Mouse (Mus musculus) heart, adult 2 months (tissue): ENCODE measurements at regions not wholly inside any gene's neighbourhood (a gene's known extent, or its start where the extent isn't known, plus 50 kb on each side); places are given as distances from the start of the nearest gene placed in this dataset.

Source experiments
- DNase-seq, 2 experiments: peaks; one replicate each; pipeline ENCODE4 v3.0.0; 2021
- H3K27ac ChIP-seq: fragments of 200-600 bp; 2 replicates; pipeline ENCODE4 v1.8.1; 2022
- H3K27me3 ChIP-seq: fragments of 200-500 bp; 2 replicates; pipeline ENCODE4 v1.6.1; 2012; ENCODE audit warnings: mild to moderate bottlenecking, low read length, inconsistent platforms, mixed read lengths; ENCODE audit not compliant: control insufficient read depth, insufficient read depth
- H3K36me3 ChIP-seq: fragments of 200-500 bp; 2 replicates; pipeline ENCODE4 v1.6.1; 2012; ENCODE audit warnings: low read length, inconsistent platforms; ENCODE audit not compliant: control insufficient read depth, insufficient read depth
- H3K4me1 ChIP-seq: fragments of 200-500 bp; 2 replicates; pipeline ENCODE4 v1.6.1; 2011; ENCODE audit warnings: low read length; ENCODE audit not compliant: control insufficient read depth, insufficient read depth
- H3K4me3 ChIP-seq: fragments of 200-600 bp; 2 replicates; pipeline ENCODE4 v1.8.1; 2022
- H3K79me2 ChIP-seq: fragments of 200-500 bp; replicated peaks from 2 replicates; pipeline ENCODE4 v1.6.1; 2012; ENCODE audit warnings: mild to moderate bottlenecking, inconsistent platforms, low read length, moderate library complexity, mixed read lengths; ENCODE audit not compliant: control insufficient read depth, insufficient read depth
- H3K9ac ChIP-seq: fragments of 200-500 bp; 2 replicates; pipeline ENCODE4 v1.6.1; 2012; ENCODE audit warnings: low read depth, mild to moderate bottlenecking, control low read depth, inconsistent platforms, low read length, mixed read lengths
- CTCF ChIP-seq: fragments of 200-600 bp; IDR thresholded peaks from 2 replicates; pipeline ENCODE4 v1.8.1; 2022; ENCODE audit warnings: antibody characterized with exemption, mild to moderate bottlenecking, moderate library complexity
- EP300 ChIP-seq: fragments of 200-500 bp; IDR thresholded peaks from 2 replicates; pipeline ENCODE4 v1.6.1; 2011; ENCODE audit warnings: low read depth, low read length, control low read depth; ENCODE audit not compliant: insufficient read depth
- POLR2A ChIP-seq: fragments of 200-500 bp; IDR thresholded peaks from 2 replicates; pipeline ENCODE4 v1.6.1; 2011; ENCODE audit warnings: mild to moderate bottlenecking, low read depth, low read length, control low read depth; ENCODE audit not compliant: insufficient read depth
- WGBS: fragments of 180-500 bp; shearing (Covaris S2); methylation state at CpG from one replicate; pipeline ENCODE4 v1.1.7; 2018; 5-methylcytosine and 5-hydroxymethylcytosine counted together
- intact Hi-C: fragments of 180-260 bp; cut with DNase I; formaldehyde crosslinking; loops from one replicate; pipeline ENCODE4 v1.15.1; 2025

- Histone ChIP-seq H3K4me1 (no peaks in the 10 kb centered on the region; the same call in 1 of the 2 replicates), H3K4me3 (no peak overlapping the region), H3K36me3 (no peaks in the 10 kb centered on the region), H3K79me2 (no peaks in the 10 kb centered on the region), H3K27ac (no peak overlapping the region), H3K9ac (no peak overlapping the region), H3K27me3 (no peaks in the 10 kb centered on the region)
- no peak for DNase-seq
- 71% methylated on average over 7 of the region's 7 CpGs for WGBS
- TF ChIP-seq CTCF: no peak
- TF ChIP-seq EP300: no peak
- no peak for TF ChIP-seq POLR2A
- intact Hi-C loops: no loop called here
These were observed 122.9 kb downstream of the Tmem38b start for GRCm38 (mm10) chr4:53948736-53949135.

- no peak for DNase-seq
- Histone ChIP-seq H3K79me2 (no peaks in the 10 kb centered on the region), H3K27me3 (no peaks in the 10 kb centered on the region), H3K4me1 (no peaks in the 10 kb centered on the region; the same call in 1 of the 2 replicates), H3K9ac (no peak overlapping the region), H3K27ac (no peak overlapping the region), H3K4me3 (no peak overlapping the region), H3K36me3 (no peaks in the 10 kb centered on the region)
- intact Hi-C loops: no loop called here
- 45% methylated on average over 3 of the region's 3 CpGs for WGBS
- no peak for TF ChIP-seq CTCF
- TF ChIP-seq EP300: no peak
- no peak for TF ChIP-seq POLR2A
These were observed 123.3 kb downstream of the Tmem38b start for GRCm38 (mm10) chr4:53949164-53949563.

GRCm38 (mm10) chr4:53950496-53950895, 124.7 kb downstream of the Tmem38b start:
- Histone ChIP-seq H3K9ac (no peak overlapping the region), H3K27me3 (no peaks in the 10 kb centered on the region), H3K27ac (no peak overlapping the region), H3K4me1 (no peaks in the 10 kb centered on the region; the same call in 1 of the 2 replicates), H3K36me3 (no peaks in the 10 kb centered on the region), H3K79me2 (no peaks in the 10 kb centered on the region), H3K4me3 (no peak overlapping the region)
- WGBS: 77% methylated on average over 6 of the region's 6 CpGs
- no peak for TF ChIP-seq POLR2A
- TF ChIP-seq EP300: no peak
- no peak for TF ChIP-seq CTCF
- intact Hi-C loops: no loop called here
- DNase-seq: no peak

- no peak for DNase-seq
- H3K27me3 ChIP-seq: no peaks in the 10 kb centered on the region
- no peak overlapping the region for H3K4me3 ChIP-seq
- H3K9ac ChIP-seq: no peak overlapping the region
- H3K27ac ChIP-seq: no peak overlapping the region
- no peaks in the 10 kb centered on the region for H3K79me2 ChIP-seq
- no peaks in the 10 kb centered on the region for H3K36me3 ChIP-seq
- intact Hi-C loops: no loop called here
- WGBS: 27% methylated on average over 3 of the region's 3 CpGs
- H3K4me1 ChIP-seq: no peaks in the 10 kb centered on the region; the same call in 1 of the 2 replicates
- TF ChIP-seq CTCF: no peak
- no peak for TF ChIP-seq POLR2A
These were observed 125.3 kb downstream of the Tmem38b start for GRCm38 (mm10) chr4:53951003-53951733.

GRCm38 (mm10) chr4:53951734-53952109, 125.9 kb downstream of the Tmem38b start:
- Histone ChIP-seq H3K4me1 (no peaks in the 10 kb centered on the region; the same call in 1 of the 2 replicates), H3K36me3 (no peaks in the 10 kb centered on the region), H3K27ac (no peak overlapping the region), H3K79me2 (no peaks in the 10 kb centered on the region), H3K9ac (no peak overlapping the region), H3K27me3 (no peaks in the 10 kb centered on the region), H3K4me3 (no peak overlapping the region)
- TF ChIP-seq POLR2A (no peak), EP300 (no peak), CTCF (no peak)
- no peak for DNase-seq
- intact Hi-C loops: no loop called here
- 66% methylated on average over 5 of the region's 5 CpGs for WGBS

GRCm38 (mm10) chr4:53952288-53952687, 126.4 kb downstream of the Tmem38b start:
- intact Hi-C loops: no loop called here

More at GRCm38 (mm10) chr4:53952288-53952687, 126.4 kb downstream of the Tmem38b start:
- no peaks in the 10 kb centered on the region; the same call in 1 of the 2 replicates for H3K4me1 ChIP-seq
- H3K4me3 ChIP-seq: no peak overlapping the region
- no peaks in the 10 kb centered on the region for H3K79me2 ChIP-seq
- no peak overlapping the region for H3K27ac ChIP-seq
- 24% methylated on average over 3 of the region's 3 CpGs for WGBS
- no peak for DNase-seq
- H3K36me3 ChIP-seq: no peaks in the 10 kb centered on the region
- no peak for TF ChIP-seq CTCF
- TF ChIP-seq POLR2A: no peak
- no peak for TF ChIP-seq EP300
- no peaks in the 10 kb centered on the region for H3K27me3 ChIP-seq
- H3K9ac ChIP-seq: no peak overlapping the region
